Mouse (Mus musculus): ENCODE results near the gene Lrrc8e. TPM values are rescaled to one million over a fixed set of nuclear protein-coding genes. Genes with fewer than 3 reads are reported as not detected.

Gene Lrrc8e
- polyA plus RNA-seq, 1 experiment from 2014 or later: not detected

DNA sequence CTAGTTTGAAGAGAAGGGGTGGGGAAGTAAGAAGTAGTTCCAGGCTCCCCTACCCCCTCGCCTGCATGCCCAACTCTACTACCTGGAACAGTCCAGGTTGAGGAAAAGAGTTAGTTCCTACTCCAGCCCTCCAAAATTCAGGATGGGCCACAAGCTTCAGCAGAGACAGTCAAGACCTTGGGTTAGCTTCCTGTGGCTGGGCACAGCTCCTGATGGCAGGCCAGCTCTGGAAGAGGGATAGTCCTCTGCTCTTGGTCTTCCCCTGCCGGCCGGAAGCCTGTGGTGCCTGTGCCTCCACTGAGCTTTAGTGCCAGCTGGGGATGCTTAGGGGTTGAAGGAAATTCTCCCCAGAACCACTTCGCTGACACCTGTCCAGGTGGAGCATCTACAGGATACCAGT, 304 bp upstream of the Lrrc8e start:
- H3K4me2 ChIP-seq (ENCODE audit: low read length): peak overlapping the region; percentile 58
- no peaks in the 10 kb centered on the region for H3K36me3 ChIP-seq (ENCODE audit: control insufficient read depth, insufficient read depth, low read length)
- peaks cover 3 to 6% of the 10 kb centered on the region in 2 experiments; a peak in 3 of 4 replicates for H3K4me1 ChIP-seq (ENCODE audit: control insufficient read depth in 2 of 2, insufficient read depth in 2 of 2, low read length in 2 of 2)
- H3K4me3 ChIP-seq (ENCODE audit: control insufficient read depth in 1 of 2, insufficient read depth in 1 of 2, low read depth in 1 of 2, low read length in 2 of 2): peak overlapping the region; percentile 17 to 21; a peak in 2 of 4 replicates
- WGBS: 27% methylated on average over 4 of the region's 4 CpGs
- H3K27me3 ChIP-seq (ENCODE audit: control insufficient read depth, insufficient read depth, low read length): peaks cover 38% of the 10 kb centered on the region; the same call in 1 of the 2 replicates
- ATAC-seq (ENCODE audit: insufficient number of reproducible peaks, insufficient read depth, low FRiP score, low read depth): no peak
- H3K9me3 ChIP-seq (ENCODE audit: control insufficient read depth, low read length): no peaks in the 10 kb centered on the region
- H3K27ac ChIP-seq (replicated peaks in 1 of 2; ENCODE audit: control insufficient read depth in 1 of 2, insufficient read depth in 1 of 2, low read depth in 2 of 2, low read length in 2 of 2): no peak overlapping the region
- H3K9ac ChIP-seq (ENCODE audit: low read length): no peak overlapping the region

DNA sequence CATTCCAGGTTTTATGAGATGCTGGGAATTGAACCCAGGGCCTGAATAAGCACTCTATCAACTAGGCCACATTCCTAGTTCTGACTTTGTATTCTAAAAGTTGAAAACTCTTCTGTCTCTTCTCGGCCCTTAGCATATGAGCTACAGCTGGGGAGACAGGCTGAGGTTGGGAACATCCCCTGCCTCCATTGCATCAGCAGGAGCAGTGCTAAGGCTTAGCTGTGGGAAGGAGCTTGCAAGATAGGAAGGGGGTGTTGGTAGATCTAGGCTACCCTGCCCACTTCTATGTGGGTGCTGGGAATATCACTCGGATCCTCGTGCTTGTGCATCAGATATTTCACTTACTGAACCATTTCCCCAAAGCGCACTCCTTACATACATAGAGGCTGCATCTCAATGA, 1.3 kb downstream of the Lrrc8e start:
- no peak for ATAC-seq (ENCODE audit: insufficient number of reproducible peaks, insufficient read depth, low FRiP score, low read depth)

DNA sequence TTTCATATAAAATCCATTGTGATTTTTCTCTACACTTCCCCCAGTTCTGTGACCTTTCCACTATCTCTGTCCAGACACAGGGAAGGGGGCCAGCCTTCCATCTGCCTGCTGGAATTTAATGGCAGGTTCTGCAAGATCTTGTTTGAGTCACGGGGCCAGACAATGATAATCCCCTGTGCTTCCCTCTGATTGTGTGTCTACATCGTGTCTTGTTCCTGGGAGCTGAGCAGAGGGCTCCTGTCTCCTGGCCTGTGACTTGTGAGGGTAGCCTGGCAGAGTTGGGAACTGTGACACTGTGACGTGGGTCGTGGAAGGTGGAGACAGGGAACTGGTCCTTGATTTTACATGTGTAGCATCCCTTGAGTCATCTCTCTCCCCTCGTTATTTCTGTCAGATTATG, 3.2 kb downstream of the Lrrc8e start:
- Histone ChIP-seq H3K4me1 (ENCODE audit: control insufficient read depth in 2 of 2, insufficient read depth in 2 of 2, low read length in 2 of 2) (peaks cover 3 to 6% of the 10 kb centered on the region in 2 experiments; a peak in 3 of 4 replicates), H3K4me3 (ENCODE audit: control insufficient read depth in 1 of 2, insufficient read depth in 1 of 2, low read depth in 1 of 2, low read length in 2 of 2) (no peak overlapping the region), H3K4me2 (ENCODE audit: low read length) (no peak overlapping the region), H3K27ac (replicated peaks in 1 of 2; ENCODE audit: control insufficient read depth in 1 of 2, insufficient read depth in 1 of 2, low read depth in 2 of 2, low read length in 2 of 2) (no peak overlapping the region), H3K36me3 (ENCODE audit: control insufficient read depth, insufficient read depth, low read length) (no peaks in the 10 kb centered on the region), H3K9me3 (ENCODE audit: control insufficient read depth, low read length) (no peaks in the 10 kb centered on the region), H3K27me3 (ENCODE audit: control insufficient read depth, insufficient read depth, low read length) (peaks cover 35% of the 10 kb centered on the region; the same call in 1 of the 2 replicates), H3K9ac (ENCODE audit: low read length) (no peak overlapping the region)
- WGBS: 52% methylated on average over 5 of the region's 5 CpGs
- no peak for ATAC-seq (ENCODE audit: insufficient number of reproducible peaks, insufficient read depth, low FRiP score, low read depth)

More for the DNA sequence above, 1.3 kb downstream of the Lrrc8e start:
- Histone ChIP-seq H3K4me3 (ENCODE audit: control insufficient read depth in 1 of 2, insufficient read depth in 1 of 2, low read depth in 1 of 2, low read length in 2 of 2) (no peak overlapping the region), H3K9ac (ENCODE audit: low read length) (no peak overlapping the region), H3K27ac (replicated peaks in 1 of 2; ENCODE audit: control insufficient read depth in 1 of 2, insufficient read depth in 1 of 2, low read depth in 2 of 2, low read length in 2 of 2) (no peak overlapping the region), H3K4me2 (ENCODE audit: low read length) (no peak overlapping the region), H3K4me1 (ENCODE audit: control insufficient read depth in 2 of 2, insufficient read depth in 2 of 2, low read length in 2 of 2) (peaks cover 3 to 6% of the 10 kb centered on the region in 2 experiments; a peak in 3 of 4 replicates), H3K27me3 (ENCODE audit: control insufficient read depth, insufficient read depth, low read length) (peaks cover 38% of the 10 kb centered on the region; the same call in 1 of the 2 replicates), H3K36me3 (ENCODE audit: control insufficient read depth, insufficient read depth, low read length) (no peaks in the 10 kb centered on the region), H3K9me3 (ENCODE audit: control insufficient read depth, low read length) (no peaks in the 10 kb centered on the region)
- 79% methylated on average over 4 of the region's 4 CpGs for WGBS

DNA sequence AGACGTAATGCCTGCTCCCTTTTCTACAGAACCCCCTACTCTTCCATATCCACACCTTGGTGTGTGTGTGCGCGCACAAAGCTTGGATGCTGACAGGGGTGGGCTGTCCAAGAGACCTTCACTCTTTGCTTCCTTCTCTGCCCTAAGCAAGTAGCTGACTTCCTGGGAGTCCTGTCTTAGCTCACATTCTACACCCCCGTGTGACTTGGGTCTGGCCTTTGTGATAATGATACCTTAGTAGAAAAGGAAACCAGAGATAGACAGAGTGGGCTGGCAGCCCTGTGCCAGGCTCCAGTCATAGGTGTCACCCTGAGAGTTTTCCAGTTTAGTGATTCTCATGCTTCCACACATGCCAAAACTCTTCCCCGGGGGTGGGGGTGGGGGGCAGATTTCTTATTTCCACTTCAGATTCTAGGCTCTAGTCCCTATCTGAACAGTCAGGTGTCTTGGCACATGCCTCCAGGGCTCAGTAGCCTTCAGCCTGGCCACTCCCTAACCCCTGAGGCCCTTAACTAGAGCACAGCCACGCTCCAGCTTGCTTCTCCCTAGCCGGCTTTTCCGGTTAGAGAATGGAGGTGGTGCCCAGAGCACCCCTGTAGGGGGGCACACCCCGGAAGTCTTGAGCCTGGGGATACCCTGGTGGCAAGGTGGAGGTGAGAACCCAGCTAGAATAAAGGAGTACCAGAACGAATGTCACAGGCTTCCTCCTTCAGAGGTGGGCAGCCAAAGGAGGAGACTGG, 4.2 kb downstream of the Lrrc8e start:
- WGBS: 49% methylated on average over 10 of the region's 10 CpGs
- Histone ChIP-seq H3K4me1 (ENCODE audit: control insufficient read depth in 2 of 2, insufficient read depth in 2 of 2, low read length in 2 of 2) (peaks cover 3 to 6% of the 10 kb centered on the region in 2 experiments; a peak in 3 of 4 replicates), H3K27ac (replicated peaks in 1 of 2; ENCODE audit: control insufficient read depth in 1 of 2, insufficient read depth in 1 of 2, low read depth in 2 of 2, low read length in 2 of 2) (no peak overlapping the region), H3K36me3 (ENCODE audit: control insufficient read depth, insufficient read depth, low read length) (no peaks in the 10 kb centered on the region), H3K4me2 (ENCODE audit: low read length) (no peak overlapping the region), H3K27me3 (ENCODE audit: control insufficient read depth, insufficient read depth, low read length) (peaks cover 31% of the 10 kb centered on the region; the same call in 1 of the 2 replicates), H3K9ac (ENCODE audit: low read length) (no peak overlapping the region), H3K4me3 (ENCODE audit: control insufficient read depth in 1 of 2, insufficient read depth in 1 of 2, low read depth in 1 of 2, low read length in 2 of 2) (no peak overlapping the region), H3K9me3 (ENCODE audit: control insufficient read depth, low read length) (no peaks in the 10 kb centered on the region)
- no peak for ATAC-seq (ENCODE audit: insufficient number of reproducible peaks, insufficient read depth, low FRiP score, low read depth)

DNA sequence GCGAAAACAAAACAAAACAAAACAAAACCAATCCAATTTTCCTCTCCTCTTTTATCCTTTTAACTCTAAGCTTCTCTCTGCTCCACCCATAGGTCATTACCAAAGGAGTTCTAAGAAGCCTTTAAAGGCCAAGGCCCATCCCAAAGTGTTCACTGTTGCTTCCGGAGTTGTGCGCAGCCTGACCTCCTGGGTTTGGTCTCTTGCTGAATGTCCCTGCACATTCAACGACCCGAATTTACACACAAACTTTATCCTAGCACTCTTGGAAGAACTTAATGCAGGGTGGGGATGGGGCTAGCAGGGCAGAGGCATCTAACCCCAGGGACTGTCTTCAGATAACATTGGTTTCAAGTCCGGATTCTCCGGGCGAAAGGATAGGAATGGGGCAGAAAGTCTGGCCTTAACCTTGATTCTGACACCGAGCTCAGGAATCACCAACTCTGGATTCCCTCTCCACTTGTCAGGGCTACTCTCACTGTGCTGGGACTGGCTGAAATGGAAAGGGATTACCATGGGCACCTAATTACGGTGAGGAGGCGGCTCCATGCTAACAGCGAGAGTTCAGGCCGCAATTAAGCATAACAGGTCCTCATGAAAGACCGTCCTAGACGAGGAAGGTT, 11.3 kb downstream of the Lrrc8e start:
- Histone ChIP-seq H3K4me2 (ENCODE audit: low read length) (peak overlapping the region; percentile 76), H3K27me3 (ENCODE audit: control insufficient read depth, insufficient read depth, low read length) (no peaks in the 10 kb centered on the region), H3K9me3 (ENCODE audit: control insufficient read depth, low read length) (no peaks in the 10 kb centered on the region), H3K4me1 (ENCODE audit: control insufficient read depth in 2 of 2, insufficient read depth in 2 of 2, low read length in 2 of 2) (peaks cover 14 to 17% of the 10 kb centered on the region in 2 experiments), H3K4me3 (ENCODE audit: control insufficient read depth in 1 of 2, insufficient read depth in 1 of 2, low read depth in 1 of 2, low read length in 2 of 2) (peak overlapping the region; percentile 67 to 72), H3K27ac (replicated peaks in 1 of 2; ENCODE audit: control insufficient read depth in 1 of 2, insufficient read depth in 1 of 2, low read depth in 2 of 2, low read length in 2 of 2) (peak overlapping the region; percentile 93 to 97), H3K36me3 (ENCODE audit: control insufficient read depth, insufficient read depth, low read length) (peaks cover 29% of the 10 kb centered on the region), H3K9ac (ENCODE audit: low read length) (peak overlapping the region; percentile 80)
- ATAC-seq (ENCODE audit: insufficient number of reproducible peaks, insufficient read depth, low FRiP score, low read depth): 0 out of 2 replicates have a peak, but pooled peaks have one; percentile 0
- WGBS: 17% methylated on average over 15 of the region's 15 CpGs

DNA sequence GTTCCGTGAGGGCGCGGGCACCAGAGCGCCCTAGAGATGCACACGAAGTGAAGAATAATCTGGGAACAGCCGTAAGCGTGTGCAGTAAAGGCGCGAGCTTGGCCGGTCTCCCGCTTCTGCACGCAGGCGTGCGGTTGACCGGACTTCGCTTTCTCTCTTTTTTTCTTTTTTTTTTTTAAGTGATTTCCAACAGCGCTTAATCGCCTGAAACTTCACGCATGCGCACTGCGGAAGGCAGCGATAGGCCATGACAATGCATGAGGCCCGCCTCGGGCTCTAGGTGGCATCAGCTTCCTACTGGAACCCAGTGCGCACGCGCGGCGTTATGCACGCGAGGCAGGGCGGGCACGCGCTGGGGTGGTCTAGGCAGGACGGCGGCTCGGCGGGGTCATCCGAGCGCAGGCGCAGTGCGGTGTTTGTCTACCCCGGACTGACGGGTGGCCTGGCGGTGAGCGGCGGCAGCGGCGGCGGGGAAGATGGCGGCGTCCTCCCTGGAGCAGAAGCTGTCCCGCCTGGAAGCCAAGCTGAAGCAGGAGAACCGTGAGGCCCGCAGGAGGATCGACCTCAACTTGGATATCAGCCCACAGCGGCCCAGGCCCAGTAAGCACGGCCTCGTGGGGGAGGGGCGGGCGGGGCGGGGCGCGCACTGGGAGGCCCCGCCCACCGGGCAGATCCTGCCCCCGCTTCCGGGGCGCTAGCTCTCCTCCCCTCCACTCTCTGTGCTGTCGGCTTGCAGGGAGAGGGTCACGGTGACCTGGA, 12.0 kb downstream of the Lrrc8e start, which contains the start of the genes Map2k7 and Gm49320:
Gene Map2k7 (plus strand): TSS at position 307 of the 759 bp plus-strand sequence.
Gene Gm49320 (plus strand): TSS at position 432 of the 759 bp plus-strand sequence.
- no peaks in the 10 kb centered on the region for H3K27me3 ChIP-seq (ENCODE audit: control insufficient read depth, insufficient read depth, low read length)
- H3K9me3 ChIP-seq (ENCODE audit: control insufficient read depth, low read length): no peaks in the 10 kb centered on the region
- peak; percentile 94 for ATAC-seq (ENCODE audit: insufficient number of reproducible peaks, insufficient read depth, low FRiP score, low read depth)
- H3K4me1 ChIP-seq (ENCODE audit: control insufficient read depth in 2 of 2, insufficient read depth in 2 of 2, low read length in 2 of 2): peaks cover 14 to 17% of the 10 kb centered on the region in 2 experiments
- H3K36me3 ChIP-seq (ENCODE audit: control insufficient read depth, insufficient read depth, low read length): peaks cover 35% of the 10 kb centered on the region
- peak within 1 kb of the TSS; percentile 80 for H3K9ac ChIP-seq (ENCODE audit: low read length)
- under 1% methylated on average over 66 of the region's 71 CpGs for WGBS
- peak within 1 kb of the TSS; percentile 69 to 72 for H3K4me3 ChIP-seq (ENCODE audit: control insufficient read depth in 1 of 2, insufficient read depth in 1 of 2, low read depth in 1 of 2, low read length in 2 of 2)
- H3K27ac ChIP-seq (replicated peaks in 1 of 2; ENCODE audit: control insufficient read depth in 1 of 2, insufficient read depth in 1 of 2, low read depth in 2 of 2, low read length in 2 of 2): peak within 1 kb of the TSS; percentile 93 to 97
- peak within 1 kb of the TSS; percentile 79 for H3K4me2 ChIP-seq (ENCODE audit: low read length)
